Mouse (Mus musculus) thymus, adult 2 months (tissue): Measurements from ENCODE around the gene Dyrk1b. TPM values are rescaled to one million over a fixed set of nuclear protein-coding genes. Genes with fewer than 3 reads are reported as not detected.

Experiments used
- DNase-seq: peaks from one replicate; pipeline ENCODE4 v3.0.0; 2021
- H3K27ac ChIP-seq: fragments of 200-500 bp; 2 replicates; pipeline ENCODE4 v1.5.1; 2012; ENCODE audit warnings: low read length, control low read depth; ENCODE audit not compliant: control insufficient read depth, insufficient read depth
- H3K27me3 ChIP-seq: fragments of 200-500 bp; 2 replicates; pipeline ENCODE4 v1.6.1; 2012; ENCODE audit warnings: mild to moderate bottlenecking, low read length, moderate library complexity, mixed read lengths; ENCODE audit not compliant: control insufficient read depth, insufficient read depth
- H3K36me3 ChIP-seq: fragments of 200-500 bp; 2 replicates; pipeline ENCODE4 v1.6.1; 2012; ENCODE audit warnings: mild to moderate bottlenecking, low read length, moderate library complexity; ENCODE audit not compliant: control insufficient read depth, insufficient read depth
- H3K4me1 ChIP-seq: fragments of 200-500 bp; replicated peaks from 2 replicates; pipeline ENCODE4 v1.6.1; 2012; ENCODE audit warnings: low read length; ENCODE audit not compliant: control insufficient read depth, insufficient read depth
- H3K4me3 ChIP-seq: fragments of 200-500 bp; 2 replicates; pipeline ENCODE4 v1.5.1; 2012; ENCODE audit warnings: mild to moderate bottlenecking, low read length, control low read depth, moderate library complexity; ENCODE audit not compliant: control insufficient read depth, insufficient read depth
- CTCF ChIP-seq: fragments of 200-500 bp; IDR thresholded peaks from 2 replicates; pipeline ENCODE4 v1.5.1; 2012; ENCODE audit warnings: mild to moderate bottlenecking, control low read depth, low read length, moderate library complexity, borderline replicate concordance; ENCODE audit not compliant: control insufficient read depth, poor library complexity, insufficient read depth; ENCODE audit errors: extremely low read depth
- POLR2A ChIP-seq: fragments of 200-500 bp; IDR thresholded peaks from 2 replicates; pipeline ENCODE4 v1.6.1; 2012; ENCODE audit warnings: mild to moderate bottlenecking, low read length, control low read depth, moderate library complexity; ENCODE audit not compliant: control insufficient read depth, poor library complexity, insufficient read depth; ENCODE audit errors: extremely low read depth
- WGBS: fragments of 180-500 bp; shearing (Covaris S2); methylation state at CpG from one replicate; pipeline ENCODE4 v1.1.7; 2018; 5-methylcytosine and 5-hydroxymethylcytosine counted together
- polyA plus RNA-seq: library from polyadenylated mRNA; depleted of rRNA; stranded (reverse); fragments of >200 nt; gene quantifications from 2 replicates; pipeline ENCODE4 v1.2.3, GENCODE M21; 2012

Dyrk1b gene
- polyA plus RNA-seq, 1 experiment = 126 TPM

DNA sequence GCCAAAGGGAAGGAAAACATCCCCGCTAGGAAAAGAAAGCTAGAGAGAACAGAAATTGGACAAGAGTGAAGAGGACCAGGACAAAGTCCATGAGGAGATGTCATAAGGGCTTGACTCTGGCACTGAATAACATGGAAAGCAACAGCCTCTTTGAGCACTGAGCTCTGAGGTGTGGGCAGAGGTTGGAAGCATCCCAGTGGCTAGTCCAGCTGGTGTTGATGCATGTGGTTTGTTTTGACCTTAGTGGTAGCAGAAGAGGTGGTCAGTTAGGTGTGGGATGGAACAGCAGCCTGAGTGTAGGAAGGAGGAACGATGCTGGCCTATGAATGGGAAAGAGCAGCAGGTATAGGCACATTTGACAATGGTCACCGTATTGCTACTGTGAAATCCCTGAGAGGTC lies 12.2 kb downstream of the Dyrk1b start:
- no peaks in the 10 kb centered on the region for H3K4me1 ChIP-seq
- no peaks in the 10 kb centered on the region for H3K27me3 ChIP-seq
- TF ChIP-seq POLR2A = no peak
- no peak for TF ChIP-seq CTCF
- DNase-seq = no peak
- no peak overlapping the region for H3K4me3 ChIP-seq
- peaks cover 17% of the 10 kb centered on the region for H3K36me3 ChIP-seq
- no peak overlapping the region for H3K27ac ChIP-seq
- 96% methylated on average over 3 of the region's 3 CpGs for WGBS

DNA sequence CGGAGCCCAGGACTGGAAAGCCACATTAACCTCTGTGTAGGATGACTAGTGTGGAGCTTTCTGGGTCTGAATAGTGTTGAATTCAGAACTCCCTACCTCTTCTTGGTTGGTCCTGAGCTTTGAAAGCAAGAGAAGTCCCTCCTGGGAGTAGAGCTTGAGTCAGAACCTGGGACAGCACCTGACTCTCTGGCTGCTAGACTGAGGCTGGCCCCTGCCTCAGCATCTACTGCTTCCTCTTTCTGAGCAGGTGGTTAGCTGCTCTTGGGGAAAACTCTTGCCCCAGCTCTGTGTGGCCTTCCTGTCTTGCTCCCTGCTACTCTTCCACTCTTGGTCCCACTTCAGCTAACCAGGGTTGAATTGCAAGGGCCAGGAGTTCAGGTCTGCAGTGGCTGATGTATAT lies 12.6 kb downstream of the Dyrk1b start:
- Histone ChIP-seq H3K4me3 (no peak overlapping the region), H3K36me3 (peaks cover 13% of the 10 kb centered on the region), H3K27ac (no peak overlapping the region), H3K4me1 (no peaks in the 10 kb centered on the region), H3K27me3 (no peaks in the 10 kb centered on the region)
- TF ChIP-seq POLR2A = no peak
- no peak for TF ChIP-seq CTCF
- WGBS = 96% methylated on average over 1 of the region's 1 CpGs
- no peak for DNase-seq

DNA sequence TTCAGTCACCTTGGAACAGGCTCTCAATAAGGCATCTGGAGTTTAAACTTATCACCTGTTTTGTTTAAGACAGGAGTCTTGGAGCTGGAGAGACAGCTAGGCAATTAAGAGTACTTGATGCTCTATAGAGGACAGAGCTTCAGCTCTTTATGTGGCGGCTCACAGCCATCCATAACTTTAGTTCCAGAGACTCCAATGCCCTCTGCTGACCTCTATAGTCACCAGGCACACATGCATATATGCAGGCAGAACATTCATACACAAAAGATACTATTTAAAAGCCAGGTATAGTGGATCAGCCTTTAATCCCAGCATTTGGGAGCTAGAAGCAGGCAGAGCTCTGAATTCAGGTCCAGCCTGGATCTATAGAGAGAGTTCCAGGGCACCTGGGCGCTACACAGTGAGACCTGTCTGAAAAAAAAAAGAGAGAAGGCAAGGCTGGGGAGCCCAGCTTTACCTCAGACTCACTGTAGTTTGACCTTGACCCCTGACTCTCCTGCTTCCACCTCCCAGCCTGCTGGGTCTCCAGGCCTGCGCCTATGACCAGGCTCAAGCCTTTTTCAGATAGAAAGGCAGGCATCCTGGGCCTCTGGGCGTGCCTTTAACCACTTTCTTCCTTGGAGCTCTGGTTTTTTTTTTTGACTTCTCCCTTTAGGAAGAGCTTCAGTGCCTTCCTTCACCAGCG lies 16.3 kb downstream of the Dyrk1b start:
- Histone ChIP-seq H3K27me3 (no peaks in the 10 kb centered on the region), H3K4me3 (no peak overlapping the region), H3K36me3 (no peaks in the 10 kb centered on the region), H3K27ac (no peak overlapping the region), H3K4me1 (no peaks in the 10 kb centered on the region)
- no peak for DNase-seq
- TF ChIP-seq POLR2A (no peak), CTCF (no peak)
- WGBS = 98% methylated on average over 5 of the region's 5 CpGs

DNA sequence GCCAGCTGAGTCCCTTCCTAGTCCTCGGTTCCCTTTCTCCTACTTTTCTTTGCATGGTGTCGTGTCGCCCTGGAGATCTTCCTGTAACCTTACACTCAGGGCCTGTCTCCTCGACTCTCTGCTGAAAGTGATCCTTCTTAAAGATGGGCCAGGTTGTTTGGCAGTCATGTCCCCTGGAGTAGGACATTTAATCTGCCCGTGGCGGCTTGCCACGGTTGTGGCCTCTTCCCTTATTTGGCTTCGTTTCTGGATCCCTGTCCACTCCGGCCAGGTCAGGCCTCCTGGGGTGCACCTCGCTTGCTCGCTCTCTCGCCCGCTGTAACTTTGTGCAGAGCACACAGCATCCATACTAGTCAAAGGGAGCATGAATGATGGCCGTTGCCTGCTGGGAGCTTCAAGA lies 17.3 kb downstream of the Dyrk1b start:
- Histone ChIP-seq H3K36me3 (no peaks in the 10 kb centered on the region), H3K4me1 (no peaks in the 10 kb centered on the region), H3K27me3 (no peaks in the 10 kb centered on the region), H3K27ac (no peak overlapping the region; the same call in 1 of the 2 replicates), H3K4me3 (no peak overlapping the region)
- DNase-seq = no peak
- 90% methylated on average over 14 of the region's 14 CpGs for WGBS
- TF ChIP-seq POLR2A (no peak), CTCF (no peak)

DNA sequence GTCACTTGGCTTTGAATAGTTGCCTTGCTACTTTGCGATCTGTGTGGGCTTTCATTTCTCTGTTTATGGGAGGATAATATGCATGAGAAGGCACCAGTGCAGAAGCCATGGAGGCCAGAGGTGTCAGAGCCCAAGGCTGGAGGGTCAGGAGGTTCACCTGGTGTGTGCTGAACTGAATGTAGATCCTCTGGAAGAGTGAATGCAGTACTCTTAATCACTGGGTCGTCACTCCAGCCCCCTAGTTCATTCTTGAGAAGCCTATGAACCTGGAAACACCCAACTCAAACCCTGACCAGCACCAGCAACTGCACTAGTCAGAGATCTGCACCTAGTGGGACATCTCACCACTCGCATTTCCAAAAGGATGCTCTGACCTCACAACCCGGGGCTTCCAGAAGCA lies 19.8 kb downstream of the Dyrk1b start:
- Histone ChIP-seq H3K4me1 (no peaks in the 10 kb centered on the region), H3K27ac (no peak overlapping the region), H3K27me3 (no peaks in the 10 kb centered on the region), H3K36me3 (no peaks in the 10 kb centered on the region), H3K4me3 (no peak overlapping the region)
- DNase-seq = no peak
- 80% methylated on average over 4 of the region's 4 CpGs for WGBS
- TF ChIP-seq POLR2A (no peak), CTCF (no peak)

DNA sequence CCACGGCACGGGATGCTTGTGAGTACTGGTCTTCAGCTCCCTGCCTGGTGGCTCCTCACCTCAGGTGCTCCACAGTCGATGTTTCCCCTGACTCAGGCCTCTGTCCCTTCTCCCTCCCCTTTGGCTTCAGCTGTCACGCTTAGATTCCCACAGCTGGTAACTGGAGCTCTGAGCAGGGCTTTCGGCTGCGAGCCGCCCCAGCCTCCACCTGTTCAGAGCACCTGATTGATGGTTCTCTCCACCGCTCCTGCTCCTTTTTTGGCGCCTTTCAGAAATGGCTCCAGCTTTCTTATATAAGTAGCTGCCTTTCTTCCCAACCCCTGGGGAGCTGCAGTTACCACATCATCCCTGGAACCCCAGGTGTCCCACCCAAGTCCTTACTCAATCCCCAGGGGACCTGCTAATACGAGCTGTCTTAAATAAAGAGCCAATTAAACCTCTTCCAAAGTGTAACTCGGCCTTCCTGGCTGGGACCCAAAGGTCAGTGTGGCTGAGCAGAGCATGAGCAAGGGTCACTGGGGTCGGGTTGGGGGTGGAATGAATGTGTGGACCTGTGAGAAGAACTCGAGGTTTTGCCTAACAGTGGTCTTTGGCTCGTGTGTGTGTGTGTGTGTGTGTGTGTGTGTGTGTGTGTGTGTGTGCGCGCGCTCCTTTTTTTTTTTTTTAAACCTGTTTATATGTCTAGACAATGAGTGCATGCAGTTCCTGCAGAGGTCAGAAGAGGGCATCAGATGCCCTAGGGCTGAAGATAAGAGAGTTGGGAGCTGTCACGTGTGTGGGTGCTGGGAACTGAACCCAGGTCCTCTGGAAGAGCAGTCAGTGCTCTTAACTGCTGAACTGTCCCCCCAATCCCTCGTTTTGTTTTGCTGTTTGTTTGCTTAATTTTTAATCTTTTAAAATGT lies 24.2 kb downstream of the Dyrk1b start:
- H3K4me1 ChIP-seq = no peaks in the 10 kb centered on the region
- H3K36me3 ChIP-seq = no peaks in the 10 kb centered on the region
- DNase-seq = no peak
- no peaks in the 10 kb centered on the region for H3K27me3 ChIP-seq
- 76% methylated on average over 19 of the region's 19 CpGs for WGBS
- TF ChIP-seq POLR2A = no peak
- no peak for TF ChIP-seq CTCF
- no peak overlapping the region for H3K4me3 ChIP-seq
- H3K27ac ChIP-seq = no peak overlapping the region
